Mouse (Mus musculus): ENCODE results near the gene Rnase4. TPM values are rescaled to one million over a fixed set of nuclear protein-coding genes. Genes with fewer than 3 reads are reported as not detected.

Gene Rnase4
- polyA plus RNA-seq (2012; rRNA removed) = 110 and 159 TPM in 2 replicates

GRCm38 (mm10) chr14:51090921-51091900 is at the start of gene Rnase4, which contains the start of gene Ang:
TSS of gene Rnase4 (plus strand) at chr14:51091077.
TSS of gene Ang (plus strand) at chr14:51091150.

GRCm38 (mm10) chr14:51041769-51042168 is 49.1 kb upstream of the Rnase4 start, which contains the start of gene Rnase9:
TSS of gene Rnase9 (minus strand) at chr14:51041869.

GRCm38 (mm10) chr14:51050063-51050462 is 40.8 kb upstream of the Rnase4 start, which contains the start of gene Rnase11:
TSS of gene Rnase11 (minus strand) at chr14:51050163.

GRCm38 (mm10) chr14:51057401-51057831 is 33.5 kb upstream of the Rnase4 start, which contains the start of gene Rnase12:
TSS of gene Rnase12 (minus strand) at chr14:51057661.

GRCm38 (mm10) chr14:51074335-51074734 is 16.5 kb upstream of the Rnase4 start, which contains the start of gene Olfr750:
TSS of gene Olfr750 (minus strand) at chr14:51074435.

GRCm38 (mm10) chr14:51113916-51114560 is 23.2 kb downstream of the Rnase4 start, which contains the start of gene Eddm3b:
TSS of gene Eddm3b (plus strand) at chr14:51114426.

GRCm38 (mm10) chr14:51146685-51147084 is 55.8 kb downstream of the Rnase4 start, which contains the start of gene Rnase1:
TSS of gene Rnase1 (minus strand) at chr14:51146785.

Other genes starting within 250 kb of the Rnase4 start
- gene Tep1, start 220.5 kb upstream of the Rnase4 start, polyA plus RNA-seq (2012; rRNA removed) = 31.4 and 33.2 TPM in 2 replicates
- 0.29 and 0.79 TPM in 2 replicates for gene Klhl33, start 193.6 kb upstream of the Rnase4 start, polyA plus RNA-seq (2012; rRNA removed)
- 182 and 229 TPM in 2 replicates for gene Osgep, start 166.2 kb upstream of the Rnase4 start, polyA plus RNA-seq (2012; rRNA removed)
- gene Apex1, start 166.1 kb upstream of the Rnase4 start, polyA plus RNA-seq (2012; rRNA removed) = 48.2 and 69.0 TPM in 2 replicates
- 108 and 127 TPM in 2 replicates for gene Pip4p1, start 160.2 kb upstream of the Rnase4 start, polyA plus RNA-seq (2012; rRNA removed)
- 26.6 and 29.7 TPM in 2 replicates for gene Pnp, start 160.0 kb upstream of the Rnase4 start, polyA plus RNA-seq (2012; rRNA removed)
- gene Gm49342, start 146.6 kb upstream of the Rnase4 start, polyA plus RNA-seq (2012; rRNA removed) = 2.0 TPM in 1 of 2 replicates, not detected in the other
- 0.19 and 0.47 TPM in 2 replicates for gene Pnp2, start 135.1 kb upstream of the Rnase4 start, polyA plus RNA-seq (2012; rRNA removed)
- 0.10 TPM in 1 of 2 replicates, not detected in the other for gene Rnase10, start 83.3 kb upstream of the Rnase4 start, polyA plus RNA-seq (2012; rRNA removed)
- gene Rnase9, start 49.2 kb upstream of the Rnase4 start, polyA plus RNA-seq (2012; rRNA removed) = not detected in 2 replicates
- gene Rnase11, start 40.9 kb upstream of the Rnase4 start, polyA plus RNA-seq (2012; rRNA removed) = not detected in 2 replicates
- gene Rnase12, start 33.4 kb upstream of the Rnase4 start, polyA plus RNA-seq (2012; rRNA removed) = not detected in 2 replicates
- not detected in 2 replicates for gene Olfr750, start 16.6 kb upstream of the Rnase4 start, polyA plus RNA-seq (2012; rRNA removed)
- 10.7 and 12.1 TPM in 2 replicates for gene Ang, start 73 bp downstream of the Rnase4 start, polyA plus RNA-seq (2012; rRNA removed)
- 0.15 TPM in 1 of 2 replicates, not detected in the other for gene Eddm3b, start 23.3 kb downstream of the Rnase4 start, polyA plus RNA-seq (2012; rRNA removed)
- gene Rnase6, start 32.8 kb downstream of the Rnase4 start, polyA plus RNA-seq (2012; rRNA removed) = 3.7 and 4.9 TPM in 2 replicates
- gene Rnase1, start 55.7 kb downstream of the Rnase4 start, polyA plus RNA-seq (2012; rRNA removed) = 1.7 and 3.5 TPM in 2 replicates
- gene Rnase2b, start 71.2 kb downstream of the Rnase4 start, polyA plus RNA-seq (2012; rRNA removed) = not detected in 2 replicates
- not detected in 2 replicates for gene Ang2, start 108.1 kb downstream of the Rnase4 start, polyA plus RNA-seq (2012; rRNA removed)
- gene Ear14, start 112.3 kb downstream of the Rnase4 start, polyA plus RNA-seq (2012; rRNA removed) = not detected in 2 replicates
- gene Rnase2a, start 165.0 kb downstream of the Rnase4 start, polyA plus RNA-seq (2012; rRNA removed) = not detected in 2 replicates

Measured in ovary, adult 2 months (tissue).